Mouse (Mus musculus) mesoderm, embryonic 11.5 days (tissue): ENCODE results near the gene Olfr725.
A peak's percentile ranks its signal among the peaks of the same experiment; 100 is the strongest.

Experiments
- DNase-seq: peaks from one replicate; pipeline ENCODE4 v3.0.0-alpha.2; 2012; ENCODE audit warnings: low read depth, low spot score

The Olfr725 gene

GRCm38 (mm10) chr14:50040275-50040674 is at the start of gene Olfr725:
Olfr725 (minus strand) TSS chr14:50040375.
- no peak for DNase-seq

- DNase-seq: no peak
Observed at GRCm38 (mm10) chr14:50062733-50063104, 22.5 kb upstream of the Olfr725 start.

GRCm38 (mm10) chr14:50061955-50062732 is 22.0 kb upstream of the Olfr725 start:
- DNase-seq: peak; percentile 65

GRCm38 (mm10) chr14:50061590-50061954 is 21.4 kb upstream of the Olfr725 start:
- DNase-seq: no peak

GRCm38 (mm10) chr14:50061179-50061578 is 21.0 kb upstream of the Olfr725 start:
- peak; percentile 30 for DNase-seq

- no peak for DNase-seq
Observed at GRCm38 (mm10) chr14:50032041-50032440, 8.1 kb downstream of the Olfr725 start.

- DNase-seq: no peak
Observed at GRCm38 (mm10) chr14:50031356-50031755, 8.8 kb downstream of the Olfr725 start.

GRCm38 (mm10) chr14:50026371-50026770 is 13.8 kb downstream of the Olfr725 start:
- no peak for DNase-seq
